Mouse (Mus musculus) liver, postnatal 0 days (tissue): ENCODE data around the gene Pdia6.

Experiments used
- CTCF ChIP-seq: sonication (generic); IDR thresholded peaks from 2 replicates; pipeline ENCODE4 v1.5.1; 2016; ENCODE audit warnings: antibody characterized with exemption, low read depth
- EP300 ChIP-seq: IDR thresholded peaks from 2 replicates; pipeline ENCODE4 v1.6.1; 2016; ENCODE audit warnings: antibody characterized with exemption, low read depth, mild to moderate bottlenecking

- no peak for TF ChIP-seq CTCF
- no peak for TF ChIP-seq EP300
Observed at GRCm38 (mm10) chr12:17289913-17290312, 23.6 kb downstream of the Pdia6 start.
